Mouse (Mus musculus) ES-E14 (cell line): Measurements from ENCODE around the gene Aunip. TPM values are rescaled to one million over a fixed set of nuclear protein-coding genes. Genes with fewer than 3 reads are reported as not detected.

ENCODE experiments used
- DNase-seq: peaks from one replicate; pipeline ENCODE4 v3.0.0-alpha.2; 2013; ENCODE audit warnings: low read depth, low spot score
- H3K27ac ChIP-seq: 2 replicates; pipeline ENCODE4 v1.5.1; 2012; ENCODE audit warnings: low read depth, mild to moderate bottlenecking, low read length, moderate library complexity, mixed read lengths; ENCODE audit not compliant: poor library complexity, insufficient read depth, severe bottlenecking
- H3K36me3 ChIP-seq: 2 replicates; pipeline ENCODE4 v1.6.1; 2012; ENCODE audit warnings: mild to moderate bottlenecking, low read length, moderate library complexity, mixed read lengths; ENCODE audit not compliant: control insufficient read depth, poor library complexity, insufficient read depth, severe bottlenecking
- H3K4me1 ChIP-seq, 2 experiments: fragments of 150-350 bp in 1 of 2; sonication (generic) in 1 of 2; 2 replicates each; pipeline ENCODE4 v1.6.1; 2012; ENCODE audit warnings: low read length in 2 of 2, mild to moderate bottlenecking in 1 of 2, mixed read lengths in 1 of 2; ENCODE audit not compliant: control insufficient read depth in 2 of 2, insufficient read depth in 2 of 2, poor library complexity in 1 of 2
- H3K4me3 ChIP-seq, 2 experiments: fragments of 150-350 bp in 1 of 2; sonication (generic) in 1 of 2; 2 replicates each; pipeline ENCODE4 v1.5.1; 2012; ENCODE audit warnings: low read length in 2 of 2, low read depth in 1 of 2, mild to moderate bottlenecking in 1 of 2, mixed read lengths in 1 of 2; ENCODE audit not compliant: insufficient read depth in 1 of 2, poor library complexity in 1 of 2, severe bottlenecking in 1 of 2
- H3K9ac ChIP-seq: 2 replicates; pipeline ENCODE4 v1.6.1; 2012; ENCODE audit warnings: low read depth, mild to moderate bottlenecking, low read length, mixed read lengths; ENCODE audit not compliant: poor library complexity, insufficient read depth, severe bottlenecking
- H3K9me3 ChIP-seq: fragments of 150-350 bp; sonication (generic); 2 replicates; pipeline ENCODE4 v1.6.1; 2012; ENCODE audit warnings: low read depth, mild to moderate bottlenecking, low read length; ENCODE audit not compliant: control insufficient read depth, insufficient read depth
- CHD2 ChIP-seq: IDR thresholded peaks from 2 replicates; pipeline ENCODE4 v1.6.1; 2014; ENCODE audit warnings: mild to moderate bottlenecking, low read depth, low read length, inconsistent platforms
- HCFC1 ChIP-seq: IDR thresholded peaks from 2 replicates; pipeline ENCODE4 v1.6.1; 2012; ENCODE audit warnings: low read length, inconsistent platforms, borderline replicate concordance; ENCODE audit not compliant: insufficient read depth
- MAFK ChIP-seq: IDR thresholded peaks from 2 replicates; pipeline ENCODE4 v1.6.1; 2014; ENCODE audit warnings: mild to moderate bottlenecking, low read depth, low read length, inconsistent platforms; ENCODE audit not compliant: insufficient read depth
- ZC3H11A ChIP-seq: IDR thresholded peaks from 2 replicates; pipeline ENCODE4 v1.6.1; 2012; ENCODE audit warnings: low read depth, mild to moderate bottlenecking, inconsistent platforms, low read length, borderline replicate concordance
- ZNF384 ChIP-seq: IDR thresholded peaks from 2 replicates; pipeline ENCODE4 v1.6.1; 2012; ENCODE audit warnings: low read depth, low read length, inconsistent platforms
- in situ Hi-C, 2 experiments: fragments of 600-800 bp; cut with MboI; formaldehyde crosslinking; loops; one replicate each; pipeline ENCODE4 v1.15.1; 2025; ENCODE audit warnings: low sequenced_read_pairs in 2 of 2, inconsistent platforms in 1 of 2; ENCODE audit not compliant: unreplicated experiment in 2 of 2
- total RNA-seq: library from RNA; depleted of rRNA; stranded (reverse); fragments of 300-350 nt; gene quantifications from 2 replicates; pipeline ENCODE4 v1.2.3, GENCODE M21; 2012; rRNA removed

The Aunip gene
- total RNA-seq, 1 experiment: 18.3 TPM

GRCm38 (mm10) chr4:134570704-134571451 lies 60.1 kb downstream of the Aunip start:
- in situ Hi-C loops: no loop called here
- no peak for TF ChIP-seq HCFC1
- TF ChIP-seq MAFK: no peak
- no peak for TF ChIP-seq ZC3H11A
- no peak for TF ChIP-seq ZNF384
- no peak for TF ChIP-seq CHD2

DNA sequence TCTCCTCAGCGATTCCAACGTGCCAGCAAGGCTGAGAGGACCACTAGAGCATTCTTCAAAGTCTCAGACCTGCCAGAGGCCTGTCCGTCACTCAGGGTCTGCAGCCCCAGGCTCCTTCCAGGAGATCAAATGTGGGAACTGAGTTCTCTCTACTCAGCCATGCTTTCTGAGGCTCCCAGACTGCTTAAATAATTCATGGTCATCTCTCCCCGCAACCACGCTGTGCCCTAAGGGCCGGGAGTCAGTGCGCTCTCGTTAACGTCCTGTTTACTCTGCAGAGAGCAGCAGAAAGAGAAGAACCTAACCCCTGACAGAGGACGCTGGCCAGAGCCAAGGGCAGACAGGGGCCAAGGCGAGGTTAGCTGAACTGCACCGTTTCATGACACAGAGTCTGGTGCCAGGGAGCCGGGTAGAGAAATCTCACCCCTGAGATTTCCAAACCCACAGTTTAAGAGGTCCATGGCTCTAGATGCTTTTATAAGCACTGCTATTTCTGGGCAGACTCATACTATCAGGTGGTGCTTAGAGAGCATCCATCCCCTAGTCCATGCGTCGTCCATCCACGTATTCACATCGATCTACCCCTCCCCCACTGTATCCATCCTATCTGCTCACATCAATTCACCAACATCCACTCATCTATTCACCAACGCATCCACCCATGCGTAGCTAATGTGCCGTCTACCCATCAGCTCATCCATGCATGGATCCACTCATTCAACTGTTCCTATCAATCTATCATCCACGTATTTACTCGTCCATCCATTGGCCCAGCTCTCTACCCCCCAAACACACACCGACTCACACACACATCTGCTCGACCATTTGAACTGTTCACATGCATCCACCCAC lies 61.9 kb downstream of the Aunip start:
- in situ Hi-C loops: no loop called here
- no peak for TF ChIP-seq MAFK
- TF ChIP-seq CHD2: no peak
- no peak for TF ChIP-seq HCFC1
- TF ChIP-seq ZNF384: no peak
- no peak for TF ChIP-seq ZC3H11A
- Histone ChIP-seq H3K9ac (no peak overlapping the region), H3K9me3 (no peaks in the 10 kb centered on the region), H3K4me1 (peaks cover 0 to 1% of the 10 kb centered on the region in 2 experiments; a peak in 1 of 4 replicates), H3K27ac (no peak overlapping the region), H3K4me3 (no peak overlapping the region), H3K36me3 (no peaks in the 10 kb centered on the region)
- no peak for DNase-seq

More at GRCm38 (mm10) chr4:134570704-134571451, 60.1 kb downstream of the Aunip start:
- Histone ChIP-seq H3K4me1 (peaks cover 0 to 2% of the 10 kb centered on the region in 2 experiments; a peak in 1 of 4 replicates), H3K9ac (no peak overlapping the region), H3K4me3 (no peak overlapping the region), H3K36me3 (no peaks in the 10 kb centered on the region), H3K27ac (no peak overlapping the region), H3K9me3 (no peaks in the 10 kb centered on the region)
- DNase-seq: no peak

Other genes starting within 250 kb of the Aunip start
- 12.6 and 13.2 TPM in 2 replicates for gene Pdik1l, start 223.1 kb upstream of the Aunip start, total RNA-seq
- 3.5 and 4.3 TPM in 2 replicates for gene Trim63, start 195.9 kb upstream of the Aunip start, total RNA-seq
- 23.5 and 24.3 TPM in 2 replicates for gene Slc30a2, start 167.8 kb upstream of the Aunip start, total RNA-seq
- 4.2 and 7.3 TPM in 2 replicates for gene Extl1, start 127.1 kb upstream of the Aunip start, total RNA-seq
- gene Pafah2, start 114.7 kb upstream of the Aunip start, total RNA-seq: 15.8 and 18.4 TPM in 2 replicates
- gene Stmn1, start 42.7 kb upstream of the Aunip start, total RNA-seq: 322 and 361 TPM in 2 replicates
- gene Paqr7, start 14.3 kb upstream of the Aunip start, total RNA-seq: 4.8 and 6.9 TPM in 2 replicates
- gene Mtfr1l, start 24.4 kb downstream of the Aunip start, total RNA-seq: 38.2 and 43.7 TPM in 2 replicates
- 5.1 and 8.3 TPM in 2 replicates for gene Selenon, start 41.2 kb downstream of the Aunip start, total RNA-seq
- 5.9 and 6.1 TPM in 2 replicates for gene Man1c1, start 193.3 kb downstream of the Aunip start, total RNA-seq